Mouse (Mus musculus): ENCODE measurements around the gene Tnp2.

The Tnp2 gene

DNA sequence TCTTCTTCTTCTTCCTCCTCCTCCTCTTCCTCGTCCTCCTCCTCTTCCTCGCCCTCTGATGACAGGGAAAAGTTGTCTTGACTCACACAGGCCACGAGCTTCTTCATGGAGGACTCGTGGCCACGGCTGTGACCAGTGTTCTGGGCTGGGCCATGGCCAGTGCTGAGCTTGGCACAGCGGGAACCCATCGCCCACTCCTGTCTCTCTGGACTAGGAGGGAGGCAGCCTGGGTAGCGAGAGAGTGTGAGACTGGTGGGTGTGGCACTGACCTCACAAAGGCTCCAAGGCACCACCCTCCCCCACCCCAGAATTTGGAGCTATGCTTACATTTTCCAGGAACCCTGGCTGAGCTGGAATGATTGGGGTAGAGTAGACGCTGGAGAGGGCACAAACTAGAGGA lies 2.2 kb upstream of the Tnp2 start, which contains the start of gene Prm3:
TSS of gene Prm3 (minus strand) at position 213 of the 400 bp plus-strand sequence.
- in situ Hi-C loops (cut with MboI, MseI) = loop anchor here (5.0 kb wide), 1 partner anchor 77 kb away; no protein-coding TSS in a partner anchor

- in situ Hi-C loops (cut with MboI, MseI) = loop anchor here (5.0 to 10.0 kb wide), 2 partner anchors 46 to 222 kb away; partner anchors contain the start of gene Rmi2
These were observed 406 bp upstream of the Tnp2 start for GRCm38 (mm10) chr16:10788866-10789265.

GRCm38 (mm10) chr16:10787548-10788058 lies 857 bp downstream of the Tnp2 start:
- in situ Hi-C loops (cut with MboI, MseI) = loop anchor here (5.0 to 10.0 kb wide), 2 partner anchors 47 to 220 kb away; partner anchors contain the start of gene Rmi2

GRCm38 (mm10) chr16:10786782-10787547 lies 1.5 kb downstream of the Tnp2 start:
- in situ Hi-C loops (cut with MboI, MseI) = loop anchor here (5.0 to 10.0 kb wide), 2 partner anchors 48 to 220 kb away; partner anchors contain the start of gene Rmi2

GRCm38 (mm10) chr16:10786288-10786687 lies 2.2 kb downstream of the Tnp2 start:
- in situ Hi-C loops (cut with MboI, MseI) = loop anchor here (5.0 to 10.0 kb wide), 2 partner anchors 49 to 219 kb away; partner anchors contain the start of gene Rmi2

GRCm38 (mm10) chr16:10785371-10786231 lies 2.9 kb downstream of the Tnp2 start, which contains the start of gene Socs1:
Gene Socs1 (minus strand): TSS chr16:10785536.
- in situ Hi-C loops (cut with MboI, MseI) = loop anchor here (5.0 to 10.0 kb wide), 2 partner anchors 49 to 218 kb away; partner anchors contain the start of gene Rmi2

- in situ Hi-C loops (cut with MboI, MseI) = loop anchor here (5.0 to 10.0 kb wide), 2 partner anchors 50 to 218 kb away; partner anchors contain the start of gene Rmi2
These were observed 3.6 kb downstream of the Tnp2 start for GRCm38 (mm10) chr16:10784793-10785370.

GRCm38 (mm10) chr16:10783883-10784792 lies 4.3 kb downstream of the Tnp2 start:
- in situ Hi-C loops (cut with MboI, MseI) = loop anchor here (10.0 kb wide), 1 partner anchor 51 kb away; the partner anchor contains the start of gene Rmi2

DNA sequence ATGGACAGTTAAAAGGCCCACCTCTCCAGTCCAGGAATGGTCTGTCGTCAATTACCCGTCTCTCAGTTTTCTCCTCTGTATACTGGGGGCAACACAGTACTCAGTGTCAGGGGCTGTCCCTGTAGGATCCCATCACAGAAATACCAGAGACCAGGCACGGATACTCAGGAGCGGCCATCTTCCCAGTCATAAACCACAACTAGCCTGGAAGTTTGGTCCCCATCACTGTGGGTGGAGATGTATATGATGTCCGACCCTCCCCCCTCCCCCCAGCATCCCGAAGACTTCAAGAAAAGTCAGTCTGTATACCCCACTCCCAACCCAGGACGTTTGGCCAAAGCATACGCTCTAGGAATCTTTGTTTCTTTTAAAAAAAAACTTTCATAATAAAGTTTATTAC lies 5.0 kb downstream of the Tnp2 start:
- in situ Hi-C loops (cut with MboI, MseI) = loop anchor here (10.0 kb wide), 1 partner anchor 51 kb away; the partner anchor contains the start of gene Rmi2

- in situ Hi-C loops (cut with MboI, MseI) = loop anchor here (10.0 kb wide), 1 partner anchor 52 kb away; the partner anchor contains the start of gene Rmi2
These were observed 5.4 kb downstream of the Tnp2 start for GRCm38 (mm10) chr16:10783152-10783434.

GRCm38 (mm10) chr16:10782377-10783151 lies 5.9 kb downstream of the Tnp2 start:
- in situ Hi-C loops (cut with MboI, MseI) = loop anchor here (10.0 kb wide), 1 partner anchor 52 kb away; the partner anchor contains the start of gene Rmi2

DNA sequence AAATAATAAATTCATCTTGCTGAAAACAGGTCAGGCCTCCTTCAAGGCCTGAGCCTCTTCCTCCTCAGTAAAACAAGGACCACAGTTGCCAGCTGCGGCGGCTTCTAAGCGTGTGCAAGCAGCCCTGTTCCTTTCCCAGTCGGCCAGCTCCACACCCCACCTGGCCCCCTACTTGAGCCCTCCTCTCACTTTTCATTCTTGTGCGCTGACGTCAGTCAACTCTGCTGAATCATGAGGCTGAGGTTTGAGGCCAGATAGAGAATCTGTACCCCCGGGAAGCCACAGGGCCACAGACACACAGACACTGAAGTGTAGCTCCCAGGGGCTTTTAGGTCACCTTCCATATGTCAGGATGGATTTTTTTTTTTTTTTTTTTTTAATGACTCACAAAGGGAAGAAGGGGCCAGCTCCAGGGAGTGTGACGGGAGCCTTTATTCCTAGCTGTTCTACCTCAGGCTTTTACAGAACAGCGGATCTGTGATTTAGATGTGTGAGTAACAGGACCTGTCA lies 6.5 kb downstream of the Tnp2 start:
- in situ Hi-C loops (cut with MboI, MseI) = loop anchor here (10.0 kb wide), 1 partner anchor 53 kb away; the partner anchor contains the start of gene Rmi2

- in situ Hi-C loops (cut with MboI, MseI) = loop anchor here (10.0 kb wide), 1 partner anchor 54 kb away; the partner anchor contains the start of gene Rmi2
These were observed 7.8 kb downstream of the Tnp2 start for GRCm38 (mm10) chr16:10780631-10781120.

DNA sequence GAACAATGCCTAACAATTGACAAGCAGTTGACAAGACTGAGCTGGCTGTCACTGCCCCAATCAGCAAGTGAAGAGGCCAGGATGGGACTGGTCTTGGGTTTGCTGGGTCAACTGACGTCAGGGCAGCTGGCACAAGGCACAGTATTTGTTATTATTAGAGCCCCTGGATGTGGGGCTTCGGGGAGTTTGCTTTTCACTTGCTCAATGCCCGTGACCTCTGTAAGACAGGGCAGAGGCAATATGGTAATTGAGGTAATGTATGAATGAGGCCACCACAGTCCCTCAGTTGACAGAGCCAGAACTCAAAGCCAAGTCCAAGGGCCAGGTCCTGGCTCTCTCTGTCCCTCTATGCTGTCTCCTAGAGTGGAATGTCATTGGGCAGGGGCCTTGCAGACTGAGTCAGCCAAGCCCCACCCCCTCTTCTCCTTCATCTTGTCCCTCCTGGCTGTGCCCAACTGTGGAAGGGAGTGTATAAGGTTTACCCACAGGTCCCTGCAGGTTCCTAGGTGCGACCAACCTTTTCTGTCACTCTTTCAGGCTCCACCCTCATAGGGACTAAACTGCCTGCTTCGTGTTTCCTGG lies 10.8 kb downstream of the Tnp2 start:
- in situ Hi-C loops (cut with MboI, MseI) = no loop called here

- in situ Hi-C loops (cut with MboI, MseI) = no loop called here
These were observed 12.1 kb downstream of the Tnp2 start for GRCm38 (mm10) chr16:10776322-10776721.

GRCm38 (mm10) chr16:10774726-10775125 lies 13.7 kb downstream of the Tnp2 start:
- in situ Hi-C loops (cut with MboI, MseI) = loop anchor here (5.0 kb wide), 1 partner anchor 112 kb away; no protein-coding TSS in a partner anchor

DNA sequence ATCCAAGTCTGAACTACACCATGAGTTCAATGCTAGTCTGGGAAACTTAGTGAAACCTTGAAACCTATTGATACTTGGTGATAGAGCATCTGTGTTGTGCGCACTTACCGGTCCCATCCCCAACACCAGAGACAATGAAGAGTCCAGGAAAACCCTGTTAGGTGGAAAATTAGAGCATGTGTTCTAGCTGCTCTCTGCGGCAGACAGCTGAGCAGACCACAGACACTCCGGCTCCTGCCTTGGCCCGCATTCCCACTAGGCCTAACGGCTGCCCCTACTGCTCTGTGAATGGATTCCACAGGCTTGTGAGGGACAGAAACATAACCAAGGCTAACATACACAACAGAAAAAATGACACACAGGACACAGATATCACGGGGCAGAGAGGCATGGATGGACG lies 14.9 kb downstream of the Tnp2 start:
- in situ Hi-C loops (cut with MboI, MseI) = loop anchor here (5.0 kb wide), 1 partner anchor 111 kb away; no protein-coding TSS in a partner anchor

All from regulatory T cell (primary cell).